Mouse (Mus musculus): ENCODE measurements around the gene Chst8. TPM values are rescaled to one million over a fixed set of nuclear protein-coding genes. Genes with fewer than 3 reads are reported as not detected.

The Chst8 gene
- total RNA-seq, 2 experiments from 2014 or later, result 20.9 to 22.0 TPM

DNA sequence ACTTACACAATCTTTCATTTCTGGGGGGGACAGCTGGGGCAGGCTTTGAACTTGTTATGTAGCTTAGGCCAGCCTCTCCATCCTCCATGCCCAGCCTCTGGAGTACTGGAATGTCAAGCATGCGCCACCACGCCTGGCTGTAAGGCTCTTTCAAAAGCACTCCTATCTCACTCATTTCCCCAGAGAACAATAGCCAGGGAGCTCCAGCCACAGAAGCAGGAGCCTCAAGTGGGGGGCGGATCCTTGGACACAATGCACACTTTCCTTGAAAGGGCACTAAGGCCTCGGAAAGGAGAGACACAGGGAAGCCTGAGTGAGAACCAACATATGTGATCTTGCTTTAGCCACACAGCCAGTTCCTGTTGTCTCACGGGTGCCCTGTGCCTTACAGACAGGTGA, 90.9 kb downstream of the Chst8 start:
- DNase-seq (ENCODE audit: extremely low spot score in 1 of 2, low spot score in 2 of 2), result no peak
- Histone ChIP-seq H3K27ac (no peak overlapping the region), H3K4me3 (no peak overlapping the region)
- intact Hi-C loops (cut with DNase I), result loop anchor here (5.0 kb wide), 1 partner anchor 56 kb away; no protein-coding TSS in a partner anchor
- TF ChIP-seq CTCF (IDR thresholded peaks at IDR 0.05), result no peak

- intact Hi-C loops (cut with DNase I), result loop anchor here (5.0 kb wide), 1 partner anchor 56 kb away; no protein-coding TSS in a partner anchor
- no peak overlapping the region for H3K27ac ChIP-seq
- DNase-seq (ENCODE audit: extremely low spot score in 1 of 2, low spot score in 2 of 2), result no peak
Measured at GRCm38 (mm10) chr7:34720882-34721649, 91.4 kb downstream of the Chst8 start.

GRCm38 (mm10) chr7:34719599-34719998, 92.9 kb downstream of the Chst8 start:
- DNase-seq (ENCODE audit: extremely low spot score in 1 of 2, low spot score in 2 of 2), result peak; percentile 34 to 46
- intact Hi-C loops (cut with DNase I), result loop anchor here (1.0 to 5.0 kb wide), 2 partner anchors 43 to 312 kb away; no protein-coding TSS in a partner anchor
- Histone ChIP-seq H3K27ac (no peak overlapping the region), H3K4me3 (no peak overlapping the region)
- TF ChIP-seq CTCF (IDR thresholded peaks at IDR 0.05), result peak; percentile 75

More at GRCm38 (mm10) chr7:34720882-34721649, 91.4 kb downstream of the Chst8 start:
- no peak overlapping the region for H3K4me3 ChIP-seq
- TF ChIP-seq CTCF (IDR thresholded peaks at IDR 0.05), result no peak

DNA sequence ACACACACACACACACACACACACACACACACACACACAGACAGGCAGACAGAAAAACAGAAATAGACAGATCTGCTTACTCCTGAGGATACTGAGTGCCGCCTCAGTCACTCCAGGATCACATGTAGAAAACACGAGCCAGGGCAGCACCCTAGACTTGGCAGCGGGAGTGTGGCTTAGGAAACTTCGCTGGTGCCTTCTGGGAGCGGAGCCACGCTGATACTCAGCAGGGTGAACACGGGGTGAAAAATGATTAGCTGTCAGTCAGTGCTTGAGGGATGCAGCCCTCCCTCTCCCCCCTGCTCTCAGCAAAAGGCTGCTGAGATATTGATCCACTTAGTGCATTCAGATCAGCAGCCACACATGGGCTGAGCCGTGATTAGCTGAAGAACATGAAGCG, 93.9 kb downstream of the Chst8 start:
- intact Hi-C loops (cut with DNase I), result loop anchor here (1.0 to 5.0 kb wide), 2 partner anchors 42 to 311 kb away; no protein-coding TSS in a partner anchor
- no peak overlapping the region for H3K4me3 ChIP-seq
- no peak overlapping the region for H3K27ac ChIP-seq
- no peak for TF ChIP-seq CTCF (IDR thresholded peaks at IDR 0.05)
- no peak for DNase-seq (ENCODE audit: extremely low spot score in 1 of 2, low spot score in 2 of 2)

DNA sequence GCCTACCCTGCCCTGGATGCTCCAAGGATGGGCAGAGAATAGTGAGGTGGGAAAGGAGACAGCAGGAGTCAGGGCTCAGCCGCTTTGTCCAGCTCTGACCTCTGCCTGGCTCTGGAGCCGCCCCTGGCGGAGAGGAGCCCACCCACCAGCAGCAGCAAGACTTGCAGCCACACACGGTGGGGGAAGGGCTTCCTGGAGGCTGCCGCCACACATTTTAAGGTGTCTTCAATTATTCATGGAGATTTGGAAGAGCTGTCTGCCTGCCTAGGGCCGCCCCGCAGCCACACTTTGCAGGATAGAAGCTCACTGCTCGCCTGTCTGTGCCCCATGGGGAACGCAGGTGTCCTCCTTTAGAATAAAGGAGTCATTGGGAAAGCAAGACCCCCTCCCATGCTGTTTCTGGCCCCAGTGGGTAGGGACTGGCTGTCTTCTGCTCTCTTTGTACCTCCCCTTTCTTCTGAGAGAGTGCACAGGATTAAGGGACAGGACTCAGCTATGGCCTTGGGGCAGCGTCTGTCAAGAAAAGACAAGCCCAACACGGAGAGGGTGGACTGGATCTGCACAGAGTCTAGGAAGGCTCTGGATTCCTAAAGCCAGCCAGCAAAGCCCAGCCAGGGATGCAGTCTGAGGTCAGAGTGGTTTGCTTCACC, 95.2 kb downstream of the Chst8 start:
- Histone ChIP-seq H3K4me3 (no peak overlapping the region), H3K27ac (no peak overlapping the region)
- no peak for DNase-seq (ENCODE audit: extremely low spot score in 1 of 2, low spot score in 2 of 2)
- no peak for TF ChIP-seq CTCF (IDR thresholded peaks at IDR 0.05)
- intact Hi-C loops (cut with DNase I), result loop anchor here (5.0 kb wide), 1 partner anchor 310 kb away; no protein-coding TSS in a partner anchor

GRCm38 (mm10) chr7:34714848-34715460, 97.6 kb downstream of the Chst8 start:
- intact Hi-C loops (cut with DNase I), result loop anchor here (5.0 kb wide), 1 partner anchor 308 kb away; no protein-coding TSS in a partner anchor
- Histone ChIP-seq H3K27ac (no peak overlapping the region), H3K4me3 (no peak overlapping the region)
- DNase-seq (ENCODE audit: extremely low spot score in 1 of 2, low spot score in 2 of 2), result no peak
- no peak for TF ChIP-seq CTCF (IDR thresholded peaks at IDR 0.05)

GRCm38 (mm10) chr7:34709111-34709510, 103.4 kb downstream of the Chst8 start:
- Histone ChIP-seq H3K4me3 (no peak overlapping the region), H3K27ac (no peak overlapping the region)
- intact Hi-C loops (cut with DNase I), result no loop called here
- no peak for TF ChIP-seq CTCF (IDR thresholded peaks at IDR 0.05)
- peak in 1 of 2 experiments; percentile 30 for DNase-seq (ENCODE audit: extremely low spot score in 1 of 2, low spot score in 2 of 2)

- no peak for DNase-seq (ENCODE audit: extremely low spot score in 1 of 2, low spot score in 2 of 2)
- intact Hi-C loops (cut with DNase I), result no loop called here
- TF ChIP-seq CTCF (IDR thresholded peaks at IDR 0.05), result no peak
- no peak overlapping the region for H3K4me3 ChIP-seq
- no peak overlapping the region for H3K27ac ChIP-seq
Measured at GRCm38 (mm10) chr7:34704401-34704800, 108.1 kb downstream of the Chst8 start.

- DNase-seq (ENCODE audit: extremely low spot score in 1 of 2, low spot score in 2 of 2), result no peak
Measured at GRCm38 (mm10) chr7:34703437-34703836, 109.1 kb downstream of the Chst8 start.

GRCm38 (mm10) chr7:34702718-34703351, 109.7 kb downstream of the Chst8 start:
- TF ChIP-seq CTCF (IDR thresholded peaks at IDR 0.05), result no peak
- Histone ChIP-seq H3K4me3 (no peak overlapping the region), H3K27ac (no peak overlapping the region)
- no peak for DNase-seq (ENCODE audit: extremely low spot score in 1 of 2, low spot score in 2 of 2)
- intact Hi-C loops (cut with DNase I), result no loop called here

More at GRCm38 (mm10) chr7:34703437-34703836, 109.1 kb downstream of the Chst8 start:
- intact Hi-C loops (cut with DNase I), result no loop called here
- Histone ChIP-seq H3K4me3 (no peak overlapping the region), H3K27ac (no peak overlapping the region)
- no peak for TF ChIP-seq CTCF (IDR thresholded peaks at IDR 0.05)

GRCm38 (mm10) chr7:34699888-34700287, 112.6 kb downstream of the Chst8 start:
- DNase-seq (ENCODE audit: extremely low spot score in 1 of 2, low spot score in 2 of 2), result no peak
- H3K4me3 ChIP-seq, result no peak overlapping the region
- intact Hi-C loops (cut with DNase I), result no loop called here
- H3K27ac ChIP-seq, result no peak overlapping the region
- TF ChIP-seq CTCF (IDR thresholded peaks at IDR 0.05), result no peak
